Mouse (Mus musculus) urinary bladder, postnatal 36 days (tissue): ENCODE results near the gene Hsh2d.
A peak's percentile ranks its signal among the peaks of the same experiment; 100 is the strongest.

ENCODE experiments used
- DNase-seq, 2 experiments: peaks; one replicate each; pipeline ENCODE4 v3.0.0; 2022; ENCODE audit warnings: low spot score in 2 of 2, mixed read lengths in 1 of 2

Gene Hsh2d

DNA sequence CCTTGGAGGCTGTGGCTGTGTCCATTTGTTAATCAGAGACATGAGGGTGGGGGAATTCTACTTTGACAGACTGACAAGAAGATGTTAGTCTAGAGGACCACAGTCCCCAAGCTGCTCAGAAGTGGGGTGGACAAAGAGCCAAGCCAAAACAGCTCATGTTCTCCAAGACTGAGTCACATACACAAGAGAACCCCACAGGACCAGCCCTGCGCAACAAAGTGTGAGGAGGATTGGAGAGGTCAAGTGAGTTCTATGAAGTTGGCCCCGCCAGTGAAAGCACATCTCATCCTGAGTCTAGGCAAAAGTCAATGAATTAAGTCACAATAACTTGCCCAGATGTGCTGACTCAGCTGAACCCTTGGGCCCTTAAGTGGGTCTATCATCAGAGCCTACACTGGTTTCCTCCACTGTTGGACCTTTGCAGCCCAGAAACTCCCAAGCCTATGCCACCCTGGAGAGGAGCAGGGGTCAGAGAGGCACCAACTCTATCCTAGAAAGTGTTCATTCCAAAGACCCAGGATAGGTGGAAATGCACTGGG, 1.6 kb upstream of the Hsh2d start:
- no peak for DNase-seq

DNA sequence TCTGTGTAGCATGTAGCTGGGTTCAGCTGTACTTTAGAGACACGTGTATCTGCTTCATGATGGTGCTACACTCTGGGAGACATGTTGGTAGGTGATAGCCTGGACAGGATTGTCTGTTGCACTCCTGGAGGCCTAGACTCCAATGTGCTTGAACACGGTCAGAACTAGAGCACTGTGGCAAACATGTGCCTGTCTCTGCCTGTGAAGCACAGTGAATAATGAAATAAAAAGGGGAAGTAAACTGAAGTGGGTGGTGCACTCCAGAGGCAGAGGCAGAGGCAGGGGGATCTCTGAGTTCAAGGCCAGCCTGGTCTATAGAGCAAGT, 739 bp downstream of the Hsh2d start:
- DNase-seq = no peak

DNA sequence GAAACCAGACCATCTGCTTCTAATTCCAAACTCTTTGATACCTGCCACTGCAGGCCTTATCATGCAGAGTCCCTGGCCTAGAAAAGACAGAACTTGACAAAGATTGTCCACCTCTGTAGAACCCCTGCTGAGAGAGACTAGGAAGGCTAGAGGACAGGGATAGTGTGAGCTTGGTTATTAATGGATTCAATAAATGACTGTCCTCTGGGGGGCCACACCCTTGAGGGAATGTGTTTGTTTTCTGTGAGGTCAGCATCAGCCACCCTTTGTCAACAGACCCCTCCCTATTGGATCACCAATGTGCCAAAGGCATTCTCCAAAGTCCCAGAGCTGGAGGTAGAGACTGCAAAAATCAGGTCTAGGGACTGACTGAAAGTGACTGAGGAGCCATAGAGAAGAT, 2.6 kb downstream of the Hsh2d start:
- DNase-seq = no peak

DNA sequence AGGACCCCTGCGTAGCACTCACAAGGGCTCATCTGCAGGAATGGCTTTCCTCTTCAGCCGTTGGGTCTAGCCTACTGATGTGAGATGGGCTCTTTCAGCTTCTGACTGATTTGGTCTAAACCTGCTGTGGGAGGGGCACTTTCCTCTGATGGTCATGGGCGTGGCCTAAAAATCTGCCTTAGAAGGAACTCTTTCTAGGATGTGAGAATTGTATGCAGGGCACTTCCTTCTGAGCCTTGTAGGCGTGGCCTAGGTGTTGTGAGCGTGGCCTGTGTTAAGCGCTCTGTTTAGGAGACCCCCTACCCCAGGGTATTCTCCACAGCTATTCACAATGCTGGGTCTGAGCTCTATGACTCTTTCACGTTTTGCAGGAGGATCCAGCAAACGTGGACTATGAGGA, 8.6 kb downstream of the Hsh2d start:
- DNase-seq = no peak

DNA sequence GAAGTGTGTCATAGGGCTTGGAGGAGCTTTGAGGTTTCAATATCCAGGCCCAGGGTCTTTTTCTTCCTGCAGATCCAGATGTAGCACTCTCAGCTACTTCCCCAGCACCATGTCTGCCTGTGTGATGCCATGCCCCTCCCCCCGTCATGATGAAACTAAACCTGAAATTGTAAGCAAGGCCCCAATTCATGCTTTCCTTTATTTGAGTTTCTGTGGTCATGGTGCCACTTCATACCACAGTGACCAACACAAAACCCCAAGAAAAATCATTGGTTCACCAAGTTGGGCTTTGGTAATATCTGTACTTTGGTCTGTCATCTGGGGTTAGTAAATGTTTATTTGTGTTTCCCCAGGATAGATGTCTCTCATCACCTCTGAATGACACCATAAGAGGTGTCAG, 19.1 kb downstream of the Hsh2d start:
- no peak for DNase-seq

DNA sequence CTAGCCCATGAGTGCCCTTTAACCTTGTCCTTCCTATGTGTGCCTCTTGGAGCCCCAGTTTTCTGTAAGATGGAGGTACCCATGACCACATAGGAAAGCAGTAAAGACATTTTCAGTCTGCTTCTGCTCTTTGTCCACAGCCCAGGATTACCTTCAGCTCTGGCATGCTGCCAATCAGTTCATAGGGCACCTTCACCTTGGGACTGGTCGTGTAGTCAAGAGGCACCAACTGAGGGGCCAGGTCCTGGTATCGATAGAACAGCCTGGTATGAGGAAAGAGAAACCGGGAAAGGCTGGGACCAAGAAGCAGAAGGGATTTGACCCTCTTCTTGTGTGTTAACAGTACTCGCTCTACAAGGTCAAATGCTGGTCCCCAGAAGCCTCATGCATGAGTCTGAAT, 20.8 kb downstream of the Hsh2d start:
- no peak for DNase-seq

DNA sequence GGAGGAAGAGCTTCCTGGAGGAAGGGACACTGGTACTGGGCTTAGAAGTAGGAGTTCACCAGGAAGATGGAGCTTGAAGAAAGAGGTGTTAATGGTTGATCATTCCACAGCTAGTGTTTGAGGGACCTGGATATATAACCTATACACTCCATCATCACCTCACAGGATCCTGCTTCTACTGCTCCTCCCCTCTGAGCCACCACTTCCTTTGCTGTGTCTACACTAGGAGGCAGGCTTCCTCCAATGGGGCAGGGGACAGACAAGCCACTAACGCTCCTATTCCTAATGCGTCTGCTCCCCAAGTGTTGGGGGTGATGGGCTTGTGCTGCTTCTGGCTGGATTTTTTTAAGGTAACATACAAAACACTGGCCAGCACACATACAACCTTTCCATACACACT, 21.3 kb downstream of the Hsh2d start:
- DNase-seq = no peak

DNA sequence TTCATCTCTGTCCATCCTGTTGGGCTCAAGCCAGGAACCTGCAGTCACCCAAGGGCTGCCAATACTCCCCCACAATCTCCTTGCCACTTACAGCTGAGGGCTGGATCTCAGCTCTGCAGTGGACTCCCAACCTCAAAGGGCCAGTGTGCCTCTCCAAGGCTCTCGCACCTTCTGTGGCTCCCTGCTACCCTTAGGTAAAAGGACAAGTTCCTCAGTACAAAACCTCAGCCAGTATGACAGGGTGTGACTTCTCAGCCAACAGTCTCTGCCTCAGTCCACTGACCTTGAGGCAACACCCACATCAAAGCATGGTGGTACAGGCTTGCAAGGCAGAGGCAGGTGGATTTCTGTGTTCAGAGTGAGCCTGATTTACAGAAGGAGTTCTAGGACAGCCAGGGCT, 22.4 kb downstream of the Hsh2d start:
- no peak for DNase-seq

DNA sequence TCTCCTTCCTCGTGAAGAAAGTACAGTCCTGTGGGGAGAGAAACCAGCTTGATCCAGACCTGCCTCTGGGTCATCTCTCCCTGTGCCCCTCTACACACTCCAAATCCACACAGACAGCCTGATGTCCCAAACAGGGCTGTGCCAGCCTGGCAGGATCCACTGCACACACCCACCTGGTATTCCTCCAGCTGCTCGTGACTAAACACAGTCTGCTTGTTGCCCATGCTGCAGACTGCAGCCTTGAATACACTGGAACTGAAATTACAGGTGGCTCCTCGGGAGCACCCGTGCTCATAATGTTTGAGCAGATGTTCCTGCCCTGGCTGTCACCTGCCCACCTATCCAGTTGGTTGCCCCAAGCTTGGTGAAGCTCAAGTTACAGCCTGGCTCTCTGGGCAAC, 23.3 kb downstream of the Hsh2d start, which contains the start of gene Cib3:
Cib3 (minus strand) TSS at position 87 of the 400 bp plus-strand sequence.
- no peak for DNase-seq

DNA sequence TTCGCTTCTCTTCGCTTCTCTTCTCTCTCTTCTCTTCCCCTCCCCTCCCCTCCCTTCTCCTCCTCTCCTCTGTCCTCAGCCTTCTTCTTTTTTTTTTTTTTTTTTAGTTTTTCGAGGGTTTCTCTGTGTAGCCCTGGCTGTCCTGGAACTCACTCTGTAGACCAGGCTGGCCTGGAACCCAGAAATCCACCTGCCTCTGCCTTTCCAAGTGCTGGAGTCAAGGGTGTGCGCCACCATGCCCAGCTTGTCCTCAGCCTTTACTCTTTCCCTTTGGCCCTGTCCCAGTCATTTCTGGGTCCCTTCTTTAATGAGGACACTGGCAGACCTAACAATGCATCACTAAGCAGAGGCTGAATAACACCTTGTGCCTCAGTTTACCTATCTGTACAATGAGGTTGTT, 24.1 kb downstream of the Hsh2d start, which contains the start of gene Gm11034:
Gm11034 (minus strand) TSS at position 101 of the 400 bp plus-strand sequence.
- DNase-seq = no peak

DNA sequence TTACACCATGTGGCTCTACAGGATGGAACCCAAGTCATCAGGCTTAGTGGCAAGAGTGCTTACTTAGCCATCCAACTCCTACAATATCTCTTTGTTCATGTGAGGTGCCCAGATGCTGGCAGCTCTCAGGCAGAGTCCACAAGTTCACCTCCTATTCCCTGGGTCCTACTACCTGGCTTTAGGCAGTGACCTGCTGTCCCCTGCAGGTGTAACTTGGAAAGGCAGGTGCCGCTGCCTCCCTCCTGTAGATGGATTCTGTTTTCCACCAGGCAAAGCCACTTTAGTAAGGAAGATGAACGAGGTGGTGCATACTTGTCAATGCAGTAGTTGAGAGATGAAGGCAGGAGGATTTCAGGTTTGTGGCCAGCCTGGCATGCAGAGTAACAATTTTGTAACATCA, 25.6 kb downstream of the Hsh2d start:
- no peak for DNase-seq

DNA sequence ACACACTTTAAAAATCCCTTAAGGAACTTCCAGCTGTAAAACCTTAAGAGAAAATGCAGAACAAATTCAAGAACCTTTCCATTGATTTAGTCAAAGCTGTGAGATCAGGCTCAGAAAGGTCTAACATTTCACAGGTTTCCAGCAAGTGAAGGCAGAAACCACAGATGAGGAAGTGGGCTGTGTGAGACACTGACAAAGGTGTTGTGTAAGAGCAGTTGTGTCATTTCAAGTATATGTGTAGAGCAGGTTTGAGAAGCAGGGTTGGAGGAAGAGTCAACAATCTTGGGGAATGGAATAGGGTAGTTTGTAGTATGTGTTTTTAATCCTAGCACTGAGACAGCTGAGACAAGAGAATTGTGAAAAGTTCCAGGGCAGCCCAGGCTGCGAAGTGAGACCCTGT, 26.4 kb downstream of the Hsh2d start:
- DNase-seq = no peak

DNA sequence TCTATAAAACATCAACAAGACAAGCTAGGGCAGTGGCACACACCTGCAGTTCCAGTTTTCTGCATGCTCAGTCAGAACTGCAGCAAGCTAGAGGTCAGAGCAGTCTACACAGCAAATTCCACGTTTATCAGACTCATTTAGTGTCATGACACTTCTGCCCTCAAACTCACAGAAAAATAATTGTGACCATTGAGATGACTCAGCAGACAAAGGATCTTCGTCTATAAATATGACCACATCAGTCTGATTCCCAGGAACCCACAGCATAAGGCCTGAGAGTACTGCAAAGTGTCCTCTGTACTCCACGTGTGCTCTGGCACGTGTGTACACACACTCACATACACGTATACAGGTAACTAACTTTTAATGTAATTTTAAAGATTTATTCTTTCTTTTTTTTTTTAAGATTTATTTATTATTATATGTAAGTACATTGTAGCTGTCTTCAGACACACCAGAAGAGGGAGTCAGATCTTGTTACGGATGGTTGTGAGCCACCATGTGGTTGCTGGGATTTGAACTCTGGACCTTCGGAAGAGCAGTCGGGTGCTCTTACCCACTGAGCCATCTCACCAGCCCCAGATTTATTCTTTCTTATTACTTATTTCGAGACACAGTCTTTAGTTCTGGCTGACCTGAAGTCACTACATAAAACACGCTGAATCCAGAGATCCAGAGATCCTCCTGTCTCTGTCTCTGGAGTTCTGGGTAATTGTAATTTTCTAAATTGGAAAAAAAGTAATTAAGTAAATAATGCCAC, 29.5 kb downstream of the Hsh2d start:
- DNase-seq = no peak

DNA sequence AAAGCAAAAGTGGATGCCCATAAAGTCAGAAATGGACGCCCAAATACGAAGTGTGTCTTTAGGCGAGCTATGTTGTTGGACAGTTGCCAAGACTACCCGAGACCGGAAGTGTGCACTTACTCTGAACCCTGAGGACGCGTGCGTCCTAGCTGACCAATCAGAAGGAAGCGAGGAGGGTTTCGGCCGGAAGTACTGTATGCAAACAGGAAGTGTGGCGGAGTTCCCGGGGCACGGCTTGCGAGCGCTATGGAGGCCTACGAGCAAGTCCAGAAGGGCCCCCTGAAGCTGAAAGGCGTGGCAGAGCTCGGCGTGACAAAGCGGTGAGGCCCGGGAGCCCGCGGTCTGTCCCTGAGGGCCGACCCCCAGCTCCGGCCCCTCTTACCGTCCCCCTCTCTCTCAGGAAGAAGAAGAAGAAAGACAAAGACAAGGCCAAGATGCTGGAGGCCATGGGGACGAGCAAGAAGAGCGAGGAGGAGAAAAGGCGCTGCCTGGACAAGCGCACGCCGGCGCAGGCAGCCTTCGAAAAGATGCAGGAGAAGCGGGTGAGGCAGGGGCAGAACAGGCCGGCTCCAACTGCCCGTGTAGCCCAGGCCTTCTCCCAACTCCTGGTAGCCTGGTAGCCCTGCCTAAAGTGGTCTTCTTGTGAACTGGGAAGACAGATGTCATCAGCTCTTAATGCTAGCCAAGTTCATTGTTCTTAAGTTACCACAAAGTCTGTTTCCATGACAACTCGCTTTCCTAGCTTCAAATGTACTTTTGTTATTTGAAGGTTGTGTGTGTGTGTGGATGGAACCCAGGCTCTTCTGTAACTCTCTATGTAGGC, 30.3 kb downstream of the Hsh2d start, which contains the start of gene Fam32a:
Fam32a (plus strand) TSS at position 190 of the 823 bp plus-strand sequence.
- peak; percentile 76 to 89 for DNase-seq

DNA sequence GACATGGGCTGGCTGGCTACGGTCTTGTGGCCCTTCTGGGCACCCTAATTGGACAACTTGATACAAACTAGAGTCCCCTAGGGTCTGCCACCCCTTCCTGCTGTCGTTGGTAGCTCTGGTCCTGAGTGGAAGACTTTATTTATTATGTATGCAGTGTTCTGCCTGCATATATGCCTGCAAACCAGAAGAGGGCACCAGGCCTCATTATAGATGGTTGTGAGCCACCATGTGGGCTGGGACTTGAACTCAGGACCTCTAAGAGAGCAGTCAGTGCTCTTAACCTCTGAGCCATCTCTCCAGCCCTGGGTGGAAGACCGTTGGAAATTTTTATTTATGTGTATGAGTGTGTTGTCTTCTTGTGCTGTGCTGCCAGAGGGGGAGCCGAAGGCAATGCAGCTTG, 31.3 kb downstream of the Hsh2d start:
- no peak for DNase-seq

DNA sequence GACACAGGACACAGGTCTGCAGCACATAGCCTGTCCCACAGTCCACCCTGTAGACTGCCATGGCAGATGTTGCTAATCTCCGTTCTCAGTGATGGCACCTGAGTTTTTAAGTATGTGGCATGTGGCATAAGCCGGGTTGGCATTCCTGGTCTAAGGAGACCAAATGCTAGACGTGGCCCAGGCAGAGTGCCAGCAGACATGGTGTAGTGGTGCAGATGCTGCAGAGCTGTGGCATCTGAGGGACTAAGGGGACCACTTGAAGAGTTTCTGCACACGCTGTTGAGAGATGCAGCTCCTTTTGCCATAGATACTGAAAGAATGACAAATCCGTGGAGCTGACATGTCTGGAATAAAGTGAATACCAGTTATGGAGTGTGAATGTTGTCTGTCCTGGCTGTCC, 33.2 kb downstream of the Hsh2d start:
- no peak for DNase-seq

DNA sequence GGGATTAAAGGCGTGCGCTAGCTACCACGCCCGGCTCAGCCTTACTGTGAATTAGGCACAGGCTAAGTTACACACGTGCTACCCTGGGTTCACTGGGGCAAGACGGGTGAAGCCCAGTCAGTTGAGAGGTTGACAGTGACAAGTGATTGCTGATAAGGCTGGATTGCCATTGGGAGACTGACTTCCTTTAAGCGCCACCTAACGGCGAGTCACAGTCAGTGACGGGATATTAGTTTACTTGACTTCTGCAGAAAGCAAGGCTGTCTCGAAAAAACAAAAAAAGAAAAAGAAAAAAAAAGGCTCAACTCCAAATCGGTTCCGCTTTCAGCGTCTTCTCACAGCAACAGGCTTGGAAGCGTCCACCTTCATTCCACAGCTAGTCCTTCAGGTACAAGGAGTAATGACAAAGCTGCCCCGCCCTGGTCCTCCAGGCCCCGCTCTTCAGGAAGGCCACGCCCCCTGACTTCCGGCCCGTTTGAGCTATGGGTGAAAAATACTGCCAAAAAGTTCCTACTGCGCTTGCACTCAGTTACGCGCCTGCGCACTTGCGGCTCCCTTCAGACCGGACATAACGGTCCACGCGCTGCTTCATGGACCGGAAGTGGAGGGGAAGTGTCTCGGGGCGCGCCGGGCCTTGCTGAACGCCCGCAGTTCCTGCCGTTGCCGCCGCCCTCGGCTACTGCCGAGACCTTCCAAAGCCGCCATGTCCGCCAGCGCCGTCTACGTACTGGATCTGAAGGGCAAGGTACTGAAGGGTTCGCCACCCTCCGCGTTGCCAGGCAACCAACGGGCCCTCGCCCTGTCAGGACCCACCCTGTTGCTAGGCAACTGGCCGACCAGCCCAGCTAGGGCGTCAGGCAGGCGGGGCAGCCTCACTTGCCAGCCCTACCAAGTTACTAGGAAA, 50.3 kb downstream of the Hsh2d start, which contains the start of gene Ap1m1:
Ap1m1 (plus strand) TSS at position 520 of the 904 bp plus-strand sequence.
- peak; percentile 94 to 97 for DNase-seq

DNA sequence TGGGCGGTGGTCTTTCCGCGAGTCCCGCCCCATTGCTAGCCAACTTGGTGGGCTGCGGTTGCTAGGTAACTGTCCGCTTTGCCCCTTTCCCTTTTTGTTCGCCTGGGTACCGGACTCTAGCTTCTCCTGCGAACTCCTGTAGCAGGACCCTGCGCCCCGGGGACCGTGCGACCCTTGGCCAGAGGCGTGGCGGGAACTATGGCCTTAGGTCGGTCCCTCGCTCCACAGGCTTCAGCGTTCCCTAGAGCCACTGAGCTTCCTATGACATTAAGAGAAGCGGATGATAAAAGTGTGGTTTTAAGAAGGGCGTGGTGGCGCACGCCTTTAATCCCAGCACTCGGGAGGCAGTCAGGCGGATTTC, 50.9 kb downstream of the Hsh2d start:
- DNase-seq = no peak

DNA sequence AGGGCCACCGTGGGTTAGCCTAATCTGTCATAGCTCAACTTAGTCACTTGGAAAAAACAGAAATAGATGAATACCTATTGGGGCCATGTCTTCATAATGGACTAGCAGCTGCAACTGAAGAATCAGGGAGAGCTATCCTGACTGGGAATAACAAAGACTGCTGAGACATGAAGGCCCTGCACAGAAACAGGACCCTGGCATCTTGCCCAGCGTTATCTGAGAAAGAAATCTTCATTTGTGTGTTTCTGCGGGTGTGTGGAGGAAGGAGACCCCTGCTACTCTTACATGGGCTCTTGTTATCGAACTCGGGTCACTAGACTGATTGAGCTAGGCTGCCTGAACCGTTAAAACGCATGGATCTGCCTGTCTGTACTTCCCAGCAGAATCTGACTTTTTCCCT, 51.5 kb downstream of the Hsh2d start:
- no peak for DNase-seq

DNA sequence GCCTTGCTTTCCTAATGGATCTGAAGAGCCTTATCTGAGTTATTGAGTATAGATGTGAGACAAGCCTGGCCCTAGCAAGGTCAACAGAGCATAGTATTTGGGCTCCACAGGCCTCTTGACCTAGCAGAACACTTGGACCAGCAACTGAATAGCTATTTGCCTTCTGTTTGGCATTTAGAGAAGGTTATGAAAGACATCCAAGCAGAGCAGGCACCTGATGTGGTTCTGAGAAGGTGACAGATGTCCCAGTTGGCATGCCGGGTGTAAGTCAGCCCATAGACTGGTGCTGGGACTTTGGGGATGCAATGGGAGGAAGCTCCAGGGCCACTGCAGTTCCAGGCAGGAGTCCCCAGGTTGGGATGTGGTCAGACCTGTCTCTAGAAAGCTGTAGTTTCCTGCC, 52.8 kb downstream of the Hsh2d start:
- no peak for DNase-seq

DNA sequence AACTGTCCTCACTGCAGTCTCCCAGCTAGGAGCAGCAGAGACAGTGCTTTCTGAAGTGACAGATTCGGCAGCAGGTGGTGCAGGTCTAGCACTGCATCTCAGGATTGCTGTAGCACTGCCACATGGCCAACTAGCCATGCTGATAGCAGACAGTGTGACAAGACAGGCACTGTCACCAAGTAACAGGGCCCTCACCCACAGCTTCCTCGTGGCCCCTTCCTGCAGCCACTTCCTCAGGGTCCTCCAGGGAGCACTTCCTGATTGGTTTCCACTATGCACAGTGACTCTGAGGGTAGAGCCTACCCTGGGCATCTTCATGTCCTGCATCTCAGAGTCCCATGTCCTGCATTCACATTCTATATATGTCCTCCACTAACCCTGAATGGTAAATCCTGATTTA, 55.2 kb downstream of the Hsh2d start:
- DNase-seq = no peak
